Mouse (Mus musculus): Measurements from ENCODE around the gene Cd300lg. TPM values are rescaled to one million over a fixed set of nuclear protein-coding genes. Genes with fewer than 3 reads are reported as not detected.
A peak's percentile ranks its signal among the peaks of the same experiment; 100 is the strongest.

Cd300lg gene
- polyA plus RNA-seq (2015; fragmentation: Nextera tagmentation; extraction: Ambion mirVana): 0.49 and 0.78 TPM in 2 replicates

DNA sequence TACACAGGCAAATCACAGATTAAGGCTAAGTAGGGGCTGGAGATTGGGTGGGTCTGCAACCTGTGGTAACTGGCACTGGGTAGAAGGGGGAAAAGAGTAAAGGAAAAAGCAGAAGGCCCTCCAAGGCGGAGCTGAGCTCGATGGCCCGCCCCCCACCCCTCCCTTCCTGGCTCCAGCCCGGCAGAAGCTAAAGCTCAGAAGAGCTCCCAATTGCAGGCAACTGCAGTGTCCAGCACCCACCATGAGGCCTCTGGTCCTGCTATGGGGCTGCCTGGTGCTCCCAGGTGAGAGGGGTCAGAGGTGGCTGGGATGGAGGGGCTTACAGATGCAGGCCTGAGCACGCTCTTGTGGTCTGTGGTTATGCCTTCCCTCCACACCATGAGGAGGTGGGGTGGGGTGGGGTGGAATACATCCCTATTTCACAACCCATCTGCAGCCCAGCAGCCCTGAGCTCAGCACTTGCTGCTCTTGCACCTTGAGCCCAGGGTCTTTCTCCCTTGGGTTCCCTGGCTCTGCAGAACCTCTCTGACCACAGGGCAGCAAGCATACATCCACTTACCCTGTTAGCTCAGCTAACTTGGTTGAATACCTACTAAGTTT, at the start of gene Cd300lg:
Gene Cd300lg, plus strand, starts transcription at position 160 of the 600 bp plus-strand sequence.
- peaks cover 15% of the 10 kb centered on the region for H3K9me3 ChIP-seq
- no peaks in the 10 kb centered on the region for H3K27me3 ChIP-seq
- H3K9ac ChIP-seq: no peak within 1 kb of the TSS
- WGBS: 49% methylated on average over 5 of the region's 5 CpGs
- H3K4me3 ChIP-seq: no peak within 1 kb of the TSS
- no peak; the same call in 1 of the 2 replicates for ATAC-seq (ENCODE audit: low FRiP score, low read depth)
- no peaks in the 10 kb centered on the region for H3K36me3 ChIP-seq
- H3K4me2 ChIP-seq (replicated peaks): no peak within 1 kb of the TSS
- no peak within 1 kb of the TSS for H3K27ac ChIP-seq
- no peaks in the 10 kb centered on the region for H3K4me1 ChIP-seq

DNA sequence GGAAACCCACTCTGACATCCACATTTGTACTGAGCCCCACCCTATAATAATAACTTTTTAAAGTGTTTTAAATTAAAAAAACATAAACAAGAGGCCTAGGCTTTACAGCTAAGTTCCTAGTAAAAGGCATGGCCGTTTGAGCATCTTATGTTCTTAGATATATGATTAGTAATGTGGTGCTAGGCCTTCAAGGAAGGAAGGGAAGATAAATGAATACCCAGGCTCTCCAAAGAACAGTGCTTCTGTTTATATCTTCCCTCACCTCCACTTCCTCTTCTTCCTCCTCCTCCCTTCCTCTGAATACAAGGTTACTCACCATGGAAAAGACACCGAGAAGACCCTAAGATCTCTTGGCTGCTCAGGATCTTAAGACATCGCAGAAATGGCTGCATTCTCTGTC, 49.5 kb upstream of the Cd300lg start:
- Histone ChIP-seq H3K9me3 (no peaks in the 10 kb centered on the region), H3K27ac (no peak overlapping the region), H3K4me2 (replicated peaks) (no peak overlapping the region), H3K9ac (no peak overlapping the region), H3K4me1 (no peaks in the 10 kb centered on the region), H3K4me3 (no peak overlapping the region), H3K27me3 (peaks cover 5% of the 10 kb centered on the region; the same call in 1 of the 2 replicates), H3K36me3 (no peaks in the 10 kb centered on the region)
- WGBS: 78% methylated on average over 3 of the region's 3 CpGs
- ATAC-seq (ENCODE audit: low FRiP score, low read depth): no peak

DNA sequence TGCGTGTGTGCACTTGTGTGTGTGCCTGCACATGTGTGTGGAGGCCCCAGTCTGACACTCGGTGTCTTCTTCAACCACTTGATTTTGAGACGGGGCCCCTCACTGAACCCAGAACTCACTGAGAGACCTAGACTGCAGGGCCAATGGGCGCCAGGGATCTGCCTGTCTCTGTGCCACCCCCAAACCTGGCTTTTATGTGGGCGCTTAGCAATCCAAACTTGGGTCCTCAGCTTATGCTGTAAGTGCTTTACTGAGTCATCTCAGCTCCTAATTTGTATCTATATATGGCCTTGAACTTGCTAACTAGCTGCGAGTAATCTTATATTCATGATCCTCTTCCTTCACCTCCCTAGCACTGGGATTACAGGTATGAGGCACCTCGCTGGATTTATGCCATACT, 48.9 kb upstream of the Cd300lg start:
- H3K4me3 ChIP-seq: no peak overlapping the region

DNA sequence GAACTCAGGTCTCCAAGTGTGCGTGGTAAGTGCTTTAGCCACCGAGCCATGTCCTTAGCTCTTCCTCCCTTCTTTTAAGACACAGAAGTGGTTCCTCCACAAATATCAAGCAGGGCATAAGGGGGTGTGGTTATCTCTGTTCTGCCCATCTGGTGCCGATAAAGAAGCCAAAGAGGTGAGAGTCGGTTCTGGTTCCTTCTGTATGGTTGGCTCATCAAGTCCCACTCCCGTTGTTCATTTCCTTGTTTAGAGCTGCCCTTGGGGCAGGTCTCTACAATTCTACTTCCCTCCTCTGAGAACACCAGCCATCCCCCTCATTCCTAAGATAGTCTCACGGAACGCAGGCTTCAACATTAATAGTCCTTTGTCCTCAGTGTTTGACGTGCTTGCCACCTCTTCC, 47.2 kb upstream of the Cd300lg start:
- H3K27ac ChIP-seq: no peak overlapping the region
- ATAC-seq (ENCODE audit: low FRiP score, low read depth): no peak
- H3K4me2 ChIP-seq (replicated peaks): no peak overlapping the region
- no peak overlapping the region for H3K4me3 ChIP-seq
- WGBS: 67% methylated on average over 8 of the region's 8 CpGs
- no peaks in the 10 kb centered on the region for H3K27me3 ChIP-seq
- H3K9me3 ChIP-seq: no peaks in the 10 kb centered on the region
- H3K4me1 ChIP-seq: no peaks in the 10 kb centered on the region
- no peak overlapping the region for H3K9ac ChIP-seq
- no peaks in the 10 kb centered on the region for H3K36me3 ChIP-seq

More for the DNA sequence above, 48.9 kb upstream of the Cd300lg start:
- Histone ChIP-seq H3K27me3 (no peaks in the 10 kb centered on the region), H3K9ac (no peak overlapping the region), H3K27ac (no peak overlapping the region), H3K4me2 (replicated peaks) (no peak overlapping the region), H3K36me3 (no peaks in the 10 kb centered on the region), H3K4me1 (no peaks in the 10 kb centered on the region), H3K9me3 (no peaks in the 10 kb centered on the region)
- 92% methylated on average over 7 of the region's 7 CpGs for WGBS
- no peak for ATAC-seq (ENCODE audit: low FRiP score, low read depth)

DNA sequence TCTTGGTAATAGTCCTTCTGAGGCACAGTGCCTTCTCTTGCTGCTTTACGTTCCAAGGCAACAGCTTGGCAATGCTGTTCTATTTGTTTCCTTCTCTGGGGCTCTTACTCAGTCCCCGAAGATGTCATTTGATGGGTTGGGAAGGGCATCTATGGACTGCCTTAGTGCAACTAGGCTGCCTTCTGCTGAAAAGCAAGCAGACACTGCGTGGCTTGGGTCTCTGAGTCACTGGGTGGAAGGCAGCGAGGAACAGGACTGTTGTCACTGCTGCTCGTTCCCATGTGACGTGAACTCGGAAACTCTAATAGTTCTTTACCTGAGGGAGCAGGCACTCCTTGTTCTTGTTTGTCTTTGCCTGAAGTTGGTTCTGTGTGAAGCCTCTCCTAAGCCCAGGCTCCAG, 45.4 kb upstream of the Cd300lg start:
- WGBS: 89% methylated on average over 7 of the region's 7 CpGs
- peaks cover 9% of the 10 kb centered on the region; the same call in 1 of the 2 replicates for H3K36me3 ChIP-seq
- no peak for ATAC-seq (ENCODE audit: low FRiP score, low read depth)
- no peaks in the 10 kb centered on the region for H3K9me3 ChIP-seq
- H3K4me3 ChIP-seq: no peak overlapping the region
- no peak overlapping the region for H3K27ac ChIP-seq
- no peak overlapping the region for H3K4me2 ChIP-seq (replicated peaks)
- H3K9ac ChIP-seq: no peak overlapping the region
- H3K4me1 ChIP-seq: no peaks in the 10 kb centered on the region
- H3K27me3 ChIP-seq: no peaks in the 10 kb centered on the region

DNA sequence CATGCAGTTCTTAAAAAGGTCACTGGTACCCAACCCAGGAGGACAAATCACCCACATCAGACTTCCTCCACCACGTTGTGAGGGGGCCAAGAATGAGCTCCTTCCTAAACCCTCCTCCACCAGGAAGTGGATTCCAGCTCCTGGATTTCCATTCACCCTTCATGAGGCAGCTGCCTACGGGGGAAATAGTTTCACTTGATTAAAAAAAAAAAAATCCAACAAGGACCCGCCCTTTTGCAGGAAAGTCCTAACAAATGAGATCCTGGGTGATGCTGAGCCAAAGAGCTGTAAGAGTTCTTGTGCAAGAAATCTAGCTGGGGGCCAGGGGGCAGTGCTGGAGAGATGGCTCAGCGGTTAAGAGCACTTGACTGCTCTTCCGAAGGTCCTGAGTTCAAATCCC, 43.1 kb upstream of the Cd300lg start:
- Histone ChIP-seq H3K27ac (no peak overlapping the region), H3K4me3 (no peak overlapping the region), H3K9me3 (no peaks in the 10 kb centered on the region), H3K4me2 (replicated peaks) (no peak overlapping the region), H3K36me3 (peaks cover 17% of the 10 kb centered on the region), H3K9ac (no peak overlapping the region), H3K27me3 (no peaks in the 10 kb centered on the region), H3K4me1 (no peaks in the 10 kb centered on the region)
- no peak for ATAC-seq (ENCODE audit: low FRiP score, low read depth)
- 51% methylated on average over 5 of the region's 5 CpGs for WGBS

DNA sequence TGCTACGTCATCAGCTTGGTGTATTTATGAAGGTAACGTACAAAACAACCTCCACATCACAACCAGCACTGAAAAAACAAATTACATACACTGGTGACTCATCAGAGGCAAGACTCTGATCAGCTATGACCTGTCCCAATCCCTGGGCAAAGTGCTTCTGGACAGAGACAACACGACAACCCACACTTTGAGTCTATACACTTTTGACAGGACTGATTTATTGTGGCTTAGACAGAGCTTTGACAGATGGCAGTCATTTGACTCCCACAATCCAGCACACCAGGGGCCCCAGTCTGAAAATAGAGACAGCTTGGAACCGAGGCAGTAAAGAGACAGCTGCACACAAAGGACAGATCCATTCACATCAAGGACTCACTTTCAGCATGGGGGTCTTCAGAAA, 41.8 kb upstream of the Cd300lg start:
- no peaks in the 10 kb centered on the region for H3K9me3 ChIP-seq
- ATAC-seq (ENCODE audit: low FRiP score, low read depth): 0 out of 2 replicates have a peak, but pooled peaks have one; percentile 15
- H3K9ac ChIP-seq: no peak overlapping the region
- no peaks in the 10 kb centered on the region for H3K27me3 ChIP-seq
- peaks cover 24% of the 10 kb centered on the region for H3K36me3 ChIP-seq
- no peak overlapping the region for H3K4me2 ChIP-seq (replicated peaks)
- WGBS: 54% methylated on average over 4 of the region's 4 CpGs
- no peak overlapping the region for H3K4me3 ChIP-seq
- H3K4me1 ChIP-seq: no peaks in the 10 kb centered on the region
- 0 out of 2 replicates have a peak overlapping the region, but pooled peaks have one; percentile 39 for H3K27ac ChIP-seq

DNA sequence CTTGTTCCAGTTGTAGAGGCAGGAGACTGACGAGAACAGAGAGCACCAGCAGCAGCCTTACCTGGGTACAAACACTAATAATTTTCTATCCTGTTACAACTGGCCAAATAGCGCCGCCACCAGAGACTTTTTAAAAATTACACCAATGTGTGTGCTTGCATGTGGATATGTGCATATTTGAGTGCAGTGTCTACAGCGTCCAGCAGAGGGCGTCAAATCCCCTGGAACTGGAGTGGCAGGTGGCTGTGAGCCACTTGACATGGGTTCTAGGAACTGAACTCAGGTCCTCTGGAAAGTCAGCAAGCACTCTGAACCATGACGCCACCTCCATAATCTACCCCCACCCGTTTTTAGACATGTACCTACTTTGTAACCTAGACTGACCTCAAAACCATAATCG, 37.1 kb upstream of the Cd300lg start:
- Histone ChIP-seq H3K9ac (no peak overlapping the region), H3K4me3 (no peak overlapping the region), H3K4me2 (replicated peaks) (no peak overlapping the region), H3K27me3 (no peaks in the 10 kb centered on the region), H3K4me1 (no peaks in the 10 kb centered on the region; the same call in 1 of the 2 replicates), H3K27ac (no peak overlapping the region), H3K9me3 (no peaks in the 10 kb centered on the region), H3K36me3 (peaks cover 60% of the 10 kb centered on the region)
- 91% methylated on average over 8 of the region's 8 CpGs for WGBS
- ATAC-seq (ENCODE audit: low FRiP score, low read depth): no peak

DNA sequence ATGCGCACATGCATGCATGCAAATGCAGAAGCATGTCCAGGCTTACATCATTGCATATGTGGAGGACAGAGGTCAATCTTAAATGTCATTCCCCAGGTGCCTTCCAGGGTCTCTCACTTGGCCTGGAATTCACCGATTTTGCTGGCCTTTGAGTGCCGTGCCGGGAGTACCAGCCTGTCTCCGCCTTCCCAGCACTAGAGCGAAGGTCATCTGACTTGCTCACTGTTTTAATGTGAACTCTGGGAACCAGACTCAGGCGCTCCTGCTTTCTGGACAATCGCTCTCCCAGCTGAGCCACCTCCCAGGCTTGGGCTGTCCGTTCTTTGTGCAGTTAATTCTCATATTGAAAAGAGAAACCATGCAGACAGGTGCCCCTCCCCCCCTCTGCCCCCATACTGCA, 35.0 kb upstream of the Cd300lg start:
- peaks cover 49% of the 10 kb centered on the region for H3K36me3 ChIP-seq
- 71% methylated on average over 9 of the region's 9 CpGs for WGBS

DNA sequence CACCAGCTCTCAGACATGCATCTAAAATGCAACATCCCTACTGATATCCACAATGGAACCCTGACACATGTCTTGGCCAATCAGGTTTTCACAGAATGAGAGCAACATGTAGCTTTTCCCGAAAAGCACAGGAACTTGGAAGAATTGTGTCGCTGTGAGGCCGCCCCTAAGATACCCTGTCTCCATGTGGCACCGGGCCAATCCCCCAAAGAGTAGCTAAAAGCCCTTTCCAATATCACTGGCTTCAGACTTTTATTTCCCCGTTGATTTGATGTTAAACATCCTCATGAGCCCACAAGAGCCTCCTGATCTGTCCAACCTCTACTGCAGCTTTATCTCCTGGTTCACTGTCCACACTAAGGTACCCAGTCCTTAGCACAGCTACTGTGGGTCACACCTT, 34.6 kb upstream of the Cd300lg start:
- WGBS: 88% methylated on average over 5 of the region's 5 CpGs
- peaks cover 14% of the 10 kb centered on the region; the same call in 1 of the 2 replicates for H3K4me1 ChIP-seq
- H3K27me3 ChIP-seq: no peaks in the 10 kb centered on the region
- no peak overlapping the region for H3K9ac ChIP-seq
- H3K4me3 ChIP-seq: no peak overlapping the region
- H3K27ac ChIP-seq: no peak overlapping the region
- no peak overlapping the region for H3K4me2 ChIP-seq (replicated peaks)
- no peak for ATAC-seq (ENCODE audit: low FRiP score, low read depth)
- peaks cover 50% of the 10 kb centered on the region for H3K36me3 ChIP-seq
- no peaks in the 10 kb centered on the region for H3K9me3 ChIP-seq

More for the DNA sequence above, 35.0 kb upstream of the Cd300lg start:
- H3K9me3 ChIP-seq: no peaks in the 10 kb centered on the region
- H3K27me3 ChIP-seq: no peaks in the 10 kb centered on the region
- H3K4me1 ChIP-seq: peaks cover 14% of the 10 kb centered on the region; the same call in 1 of the 2 replicates
- H3K4me3 ChIP-seq: no peak overlapping the region
- no peak for ATAC-seq (ENCODE audit: low FRiP score, low read depth)
- H3K9ac ChIP-seq: no peak overlapping the region
- H3K27ac ChIP-seq: no peak overlapping the region
- no peak overlapping the region for H3K4me2 ChIP-seq (replicated peaks)

DNA sequence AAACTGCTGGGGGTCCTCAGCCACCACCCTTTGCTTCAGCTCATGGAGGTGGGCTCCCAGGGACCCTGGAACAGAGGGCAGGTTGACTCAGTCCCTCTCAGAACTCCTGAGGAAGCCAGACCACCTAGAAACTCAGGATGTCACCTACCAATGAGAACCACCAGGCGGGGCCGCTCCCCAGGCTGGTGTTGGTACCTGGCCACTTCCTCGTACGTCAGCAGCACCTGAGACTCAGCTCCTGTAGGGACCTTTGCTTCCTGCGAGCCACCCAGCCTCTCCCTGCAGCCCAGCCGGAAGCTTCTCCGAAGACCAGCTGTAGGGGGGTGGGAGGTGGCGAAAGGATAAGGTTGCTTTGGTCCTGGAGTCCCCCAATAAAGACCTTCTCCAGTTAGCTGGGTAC, 32.9 kb upstream of the Cd300lg start:
- Histone ChIP-seq H3K9me3 (no peaks in the 10 kb centered on the region), H3K36me3 (peaks cover 63% of the 10 kb centered on the region), H3K4me2 (replicated peaks) (no peak overlapping the region), H3K9ac (no peak overlapping the region), H3K27ac (no peak overlapping the region), H3K4me3 (no peak overlapping the region), H3K4me1 (peaks cover 14% of the 10 kb centered on the region; the same call in 1 of the 2 replicates), H3K27me3 (no peaks in the 10 kb centered on the region)
- 85% methylated on average over 8 of the region's 8 CpGs for WGBS
- ATAC-seq (ENCODE audit: low FRiP score, low read depth): no peak

DNA sequence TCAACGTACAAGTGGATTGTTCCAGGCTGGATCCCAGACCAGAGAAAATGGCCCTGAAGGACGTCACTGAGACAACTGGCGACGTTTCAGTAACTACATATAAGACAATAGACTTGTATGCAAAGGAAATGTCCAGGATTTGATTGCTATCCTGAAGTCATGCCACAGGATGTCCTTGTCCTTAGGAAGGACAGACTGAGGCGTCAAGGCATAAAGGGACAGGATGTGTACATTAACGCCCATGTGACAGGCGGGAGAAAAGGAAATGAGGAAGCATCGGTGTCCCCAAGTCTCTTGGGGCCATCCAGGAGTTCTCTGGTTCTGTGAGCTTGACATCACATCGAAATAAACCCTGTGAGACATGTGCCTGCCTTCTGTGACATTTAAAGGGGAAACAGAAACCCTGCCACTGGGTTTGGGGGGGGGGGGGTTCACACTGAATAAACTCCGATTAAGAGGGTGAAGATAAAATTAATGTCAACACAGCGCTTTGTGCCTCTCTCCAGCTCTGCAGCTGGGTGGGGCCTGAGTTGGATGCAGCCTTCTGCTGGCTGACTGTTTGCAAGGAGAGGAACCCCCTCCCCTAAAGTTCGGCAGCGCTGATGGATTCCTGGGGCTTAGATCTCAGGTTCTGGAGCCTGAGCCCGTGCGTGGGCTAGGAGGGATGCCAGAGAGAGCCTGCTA, 32.2 kb upstream of the Cd300lg start:
- Histone ChIP-seq H3K36me3 (peaks cover 60% of the 10 kb centered on the region), H3K4me2 (replicated peaks) (no peak overlapping the region), H3K9ac (no peak overlapping the region), H3K4me3 (no peak overlapping the region), H3K27ac (no peak overlapping the region), H3K4me1 (peaks cover 14% of the 10 kb centered on the region; the same call in 1 of the 2 replicates), H3K9me3 (no peaks in the 10 kb centered on the region), H3K27me3 (no peaks in the 10 kb centered on the region)
- 86% methylated on average over 15 of the region's 15 CpGs for WGBS
- no peak for ATAC-seq (ENCODE audit: low FRiP score, low read depth)
